Comparison of ENCODE assay signal across 24 mouse cellular contexts in the genomic region with DNA sequence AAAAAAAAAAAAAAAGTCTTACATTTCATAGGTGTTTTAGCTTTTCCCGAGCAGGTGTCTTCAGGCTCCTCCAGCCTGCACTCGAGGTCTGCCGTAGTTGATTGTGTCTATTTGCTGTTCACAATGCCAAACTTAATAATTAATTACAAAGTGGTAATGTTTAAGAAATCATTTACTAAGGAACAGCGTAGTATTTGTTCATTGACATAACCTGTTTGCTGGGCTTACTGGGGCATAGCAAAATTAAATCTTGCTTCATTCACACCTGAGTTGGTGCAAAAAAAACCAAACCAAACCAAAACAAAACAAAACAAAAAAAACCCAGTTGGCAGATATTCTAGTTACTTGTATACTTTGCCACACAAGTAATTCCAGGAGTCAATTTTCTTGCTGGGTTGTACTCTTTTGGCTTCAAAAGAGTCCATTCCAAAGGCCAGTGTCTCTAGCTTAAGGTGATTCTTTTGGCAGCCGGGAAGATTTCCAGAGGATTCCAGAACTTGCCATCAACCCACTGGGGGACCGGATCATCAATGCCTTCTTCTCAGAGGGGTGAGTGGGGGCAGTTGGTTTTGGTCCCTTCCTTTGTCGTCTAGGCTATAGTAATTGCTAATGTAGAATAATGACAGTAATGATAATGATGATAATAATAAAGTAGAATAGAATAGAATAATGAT. TPM values are rescaled to one million over a fixed set of nuclear protein-coding genes. Genes with fewer than 3 reads are reported as not detected.
DNase-seq lines count a peak whose midpoint lies in the region; ATAC-seq and TF ChIP-seq lines count a peak whose summit lies in the region.
"Had no signal": no experiment of that assay in that cellular context is flagged by ENCODE, and none has a peak within 500 bp of the region (broad histone marks: within the 10 kb centered on the region; RNA-seq: fewer than 3 reads in every experiment).

No protein-coding gene starts in this region.

- H3K4me3 ChIP-seq in kidney, embryonic 14.5 days (ENCODE audit: low read length), result no peak overlapping the region
- no peak overlapping the region for H3K4me3 ChIP-seq in intestine, postnatal 0 days (ENCODE audit: low read depth, low read length)
- H3K4me3 ChIP-seq in kidney, postnatal 0 days (replicated peaks; ENCODE audit: low read depth, low read length), result no peak overlapping the region
- no peak overlapping the region for H3K4me3 ChIP-seq in stomach, embryonic 16.5 days (replicated peaks; ENCODE audit: low read length)
- H3K4me3 ChIP-seq: embryonic facial prominence, embryonic 12.5 days; erythroblast, embryonic 14.5 days; forebrain, embryonic 15.5 days; hindbrain, embryonic 10.5 days; liver, embryonic 13.5 days; midbrain, embryonic 13.5 days; neural tube, embryonic 13.5 days had no signal

- no peak for ATAC-seq in kidney, embryonic 14.5 days (ENCODE audit: low FRiP score, low TSS enrichment)
- ATAC-seq in intestine, postnatal 0 days, result peak; percentile 81
- ATAC-seq in kidney, postnatal 0 days (replicated peaks; ENCODE audit: low FRiP score, low read depth), result no peak; the same call in 1 of the 2 replicates
- ATAC-seq in stomach, embryonic 16.5 days (ENCODE audit: insufficient read depth, low FRiP score), result peak; percentile 50; the same call in 1 of the 2 replicates
- ATAC-seq: activated CD4-positive, CD25-positive, alpha-beta regulatory T cell, adult 4 months; CD4-positive, CD25-positive, alpha-beta regulatory T cell, adult 4 months; forebrain, embryonic 15.5 days; midbrain, embryonic 13.5 days had no signal

- no peaks in the 10 kb centered on the region for H3K9me3 ChIP-seq in kidney, embryonic 14.5 days (ENCODE audit: control insufficient read depth, low read length)
- H3K9me3 ChIP-seq in intestine, postnatal 0 days (ENCODE audit: control insufficient read depth), result no peaks in the 10 kb centered on the region
- no peaks in the 10 kb centered on the region for H3K9me3 ChIP-seq in kidney, postnatal 0 days (replicated peaks; ENCODE audit: low read length)
- no peaks in the 10 kb centered on the region for H3K9me3 ChIP-seq in stomach, embryonic 16.5 days (replicated peaks; ENCODE audit: control insufficient read depth, low read length)
- H3K9me3 ChIP-seq: embryonic facial prominence, embryonic 12.5 days; forebrain, embryonic 15.5 days; hindbrain, embryonic 10.5 days; liver, embryonic 13.5 days; midbrain, embryonic 13.5 days; neural tube, embryonic 13.5 days had no signal

- no peaks in the 10 kb centered on the region for H3K4me1 ChIP-seq in kidney, embryonic 14.5 days (ENCODE audit: control insufficient read depth, insufficient read depth, low read length)
- no peaks in the 10 kb centered on the region for H3K4me1 ChIP-seq in intestine, postnatal 0 days (replicated peaks; ENCODE audit: control insufficient read depth, insufficient read depth, low read length)
- H3K4me1 ChIP-seq in kidney, postnatal 0 days (replicated peaks; ENCODE audit: insufficient read depth, low read length), result no peaks in the 10 kb centered on the region
- H3K4me1 ChIP-seq in stomach, embryonic 16.5 days (ENCODE audit: control insufficient read depth, insufficient read depth, low read length), result no peaks in the 10 kb centered on the region
- H3K4me1 ChIP-seq: embryonic facial prominence, embryonic 12.5 days; forebrain, embryonic 15.5 days; hindbrain, embryonic 10.5 days; midbrain, embryonic 13.5 days; neural tube, embryonic 13.5 days had no signal

- H3K9ac ChIP-seq in kidney, embryonic 14.5 days (ENCODE audit: low read depth, low read length), result no peak overlapping the region
- no peak overlapping the region for H3K9ac ChIP-seq in intestine, postnatal 0 days (ENCODE audit: low read depth, low read length)
- no peak overlapping the region for H3K9ac ChIP-seq in kidney, postnatal 0 days (ENCODE audit: low read depth, low read length)
- no peak overlapping the region for H3K9ac ChIP-seq in stomach, embryonic 16.5 days (ENCODE audit: low read length)
- H3K9ac ChIP-seq: embryonic facial prominence, embryonic 12.5 days; forebrain, embryonic 15.5 days; liver, embryonic 13.5 days; midbrain, embryonic 13.5 days; neural tube, embryonic 13.5 days had no signal

- WGBS in kidney, embryonic 14.5 days, result 81% methylated on average over 7 of the region's 7 CpGs
- WGBS in intestine, postnatal 0 days, result 53% methylated on average over 7 of the region's 7 CpGs
- WGBS in kidney, postnatal 0 days, result 68% methylated on average over 7 of the region's 7 CpGs
- 71% methylated on average over 7 of the region's 7 CpGs for WGBS in stomach, embryonic 16.5 days

- peak; percentile 65 for DNase-seq in kidney, adult 11 months
- peak; percentile 22 for DNase-seq in kidney, postnatal 0 days (ENCODE audit: low spot score)
- DNase-seq in heart, adult 18-20 months, result no peak
- no peak for DNase-seq in thymus, postnatal 36 days
- no peak for DNase-seq in left cerebral cortex, adult 11 months (ENCODE audit: low spot score)
- DNase-seq: adrenal gland, postnatal 25 days; cerebellum, adult 11 months; cerebellum, postnatal 10 days; gastrocnemius, postnatal 25 days; left cerebral cortex, postnatal 4 days; liver, embryonic 13.5 days; lung, postnatal 10 days; spleen, adult 18-20 months had no signal

- H3K36me3 ChIP-seq in kidney, embryonic 14.5 days (ENCODE audit: control insufficient read depth, insufficient read depth, low read length), result no peaks in the 10 kb centered on the region; the same call in 1 of the 2 replicates
- peaks cover 8% of the 10 kb centered on the region; the same call in 1 of the 2 replicates for H3K36me3 ChIP-seq in intestine, postnatal 0 days (ENCODE audit: control insufficient read depth, insufficient read depth)
- no peaks in the 10 kb centered on the region for H3K36me3 ChIP-seq in kidney, postnatal 0 days (ENCODE audit: insufficient read depth, low read length)
- H3K36me3 ChIP-seq in stomach, embryonic 16.5 days (ENCODE audit: control insufficient read depth, insufficient read depth, low read length), result no peaks in the 10 kb centered on the region

- no peak for TF ChIP-seq CTCF in intestine, postnatal 0 days (IDR thresholded peaks at IDR 0.05; ENCODE audit: low read depth)
- no peak for TF ChIP-seq CTCF in kidney, postnatal 0 days (IDR thresholded peaks at IDR 0.05; ENCODE audit: low read depth)

- no peak overlapping the region for H3K27ac ChIP-seq in kidney, embryonic 14.5 days (ENCODE audit: low read depth, low read length)
- no peak overlapping the region for H3K27ac ChIP-seq in intestine, postnatal 0 days (ENCODE audit: low read depth, low read length)
- H3K27ac ChIP-seq in kidney, postnatal 0 days, result peak overlapping the region; percentile 44; the same call in 1 of the 2 replicates
- H3K27ac ChIP-seq in stomach, embryonic 16.5 days (ENCODE audit: low read length), result no peak overlapping the region
- H3K27ac ChIP-seq: embryonic facial prominence, embryonic 12.5 days; forebrain, embryonic 15.5 days; hindbrain, embryonic 10.5 days; liver, embryonic 13.5 days; midbrain, embryonic 13.5 days; neural tube, embryonic 13.5 days had no signal

- no peaks in the 10 kb centered on the region for H3K27me3 ChIP-seq in kidney, embryonic 14.5 days (ENCODE audit: control insufficient read depth, insufficient read depth, low read length)
- no peaks in the 10 kb centered on the region for H3K27me3 ChIP-seq in intestine, postnatal 0 days (replicated peaks; ENCODE audit: control insufficient read depth, insufficient read depth, low read length)
- no peaks in the 10 kb centered on the region for H3K27me3 ChIP-seq in kidney, postnatal 0 days (ENCODE audit: insufficient read depth, low read length)
- H3K27me3 ChIP-seq in stomach, embryonic 16.5 days (ENCODE audit: control insufficient read depth, insufficient read depth, low read length), result no peaks in the 10 kb centered on the region
- H3K27me3 ChIP-seq: embryonic facial prominence, embryonic 12.5 days; forebrain, embryonic 15.5 days; liver, embryonic 13.5 days; midbrain, embryonic 13.5 days; neural tube, embryonic 13.5 days had no signal

- no peak overlapping the region for H3K4me2 ChIP-seq in kidney, embryonic 14.5 days (replicated peaks; ENCODE audit: low read depth, low read length)
- no peak overlapping the region for H3K4me2 ChIP-seq in intestine, postnatal 0 days (replicated peaks; ENCODE audit: low read depth)
- H3K4me2 ChIP-seq in kidney, postnatal 0 days (ENCODE audit: low read length), result no peak overlapping the region
- no peak overlapping the region for H3K4me2 ChIP-seq in stomach, embryonic 16.5 days (ENCODE audit: low read depth, low read length)
- H3K4me2 ChIP-seq: embryonic facial prominence, embryonic 12.5 days; forebrain, embryonic 15.5 days; liver, embryonic 13.5 days; midbrain, embryonic 13.5 days; neural tube, embryonic 13.5 days had no signal

RNA-seq across cellular contexts. Expression of gene Chp1, which starts 18.8 kb away (rescaled TPM):
- 37.8 and 58.4 TPM in 2 replicates for polyA plus RNA-seq in kidney, embryonic 14.5 days (2014; fragmentation: Nextera tagmentation; extraction: Ambion mirVana)
- 73.2 and 76.1 TPM in 2 replicates for polyA plus RNA-seq in intestine, postnatal 0 days (2015; fragmentation: Nextera tagmentation; extraction: Ambion mirVana)
- 68.8 and 72.2 TPM in 2 replicates for polyA plus RNA-seq in kidney, postnatal 0 days (2015; fragmentation: Nextera tagmentation; extraction: Ambion mirVana)
- polyA plus RNA-seq in stomach, embryonic 16.5 days (2015; fragmentation: Nextera tagmentation; extraction: Ambion mirVana), result 92.4 and 110 TPM in 2 replicates
- total RNA-seq in heart, adult 18-20 months (2021), result 10 to 100 TPM; 81.5 to 91.6 TPM

RNA-seq across cellular contexts. Expression of gene Exd1, which starts 18.9 kb away (rescaled TPM):
- polyA plus RNA-seq in kidney, embryonic 14.5 days (2014; fragmentation: Nextera tagmentation; extraction: Ambion mirVana), result 0.09 and 0.38 TPM in 2 replicates
- 0.38 TPM in 2 replicates for polyA plus RNA-seq in intestine, postnatal 0 days (2015; fragmentation: Nextera tagmentation; extraction: Ambion mirVana)
- 0.29 and 0.47 TPM in 2 replicates for polyA plus RNA-seq in kidney, postnatal 0 days (2015; fragmentation: Nextera tagmentation; extraction: Ambion mirVana)
- 0.18 and 0.24 TPM in 2 replicates for polyA plus RNA-seq in stomach, embryonic 16.5 days (2015; fragmentation: Nextera tagmentation; extraction: Ambion mirVana)
- total RNA-seq in heart, adult 18-20 months (2021), result under 1 TPM; 0.25 to 0.44 TPM
- polyA plus RNA-seq: erythroblast, embryonic 14.5 days had no signal

RNA-seq across cellular contexts. Expression of gene Nusap1, which starts 51.8 kb away (rescaled TPM):
- polyA plus RNA-seq in kidney, embryonic 14.5 days (2014; fragmentation: Nextera tagmentation; extraction: Ambion mirVana), result 77.2 and 97.7 TPM in 2 replicates
- polyA plus RNA-seq in intestine, postnatal 0 days (2015; fragmentation: Nextera tagmentation; extraction: Ambion mirVana), result 15.6 and 18.7 TPM in 2 replicates
- polyA plus RNA-seq in kidney, postnatal 0 days (2015; fragmentation: Nextera tagmentation; extraction: Ambion mirVana), result 31.9 and 38.7 TPM in 2 replicates
- 62.7 and 65.4 TPM in 2 replicates for polyA plus RNA-seq in stomach, embryonic 16.5 days (2015; fragmentation: Nextera tagmentation; extraction: Ambion mirVana)
- total RNA-seq in heart, adult 18-20 months (2021), result 1 to 10 TPM in 1 of 2 experiments, under 1 TPM in 1; 0.95 to 1.2 TPM

RNA-seq across cellular contexts. Expression of gene Oip5, which starts 52.0 kb away (rescaled TPM):
- 35.5 and 38.6 TPM in 2 replicates for polyA plus RNA-seq in kidney, embryonic 14.5 days (2014; fragmentation: Nextera tagmentation; extraction: Ambion mirVana)
- 6.6 and 6.7 TPM in 2 replicates for polyA plus RNA-seq in intestine, postnatal 0 days (2015; fragmentation: Nextera tagmentation; extraction: Ambion mirVana)
- 12.4 and 15.6 TPM in 2 replicates for polyA plus RNA-seq in kidney, postnatal 0 days (2015; fragmentation: Nextera tagmentation; extraction: Ambion mirVana)
- 22.3 and 24.9 TPM in 2 replicates for polyA plus RNA-seq in stomach, embryonic 16.5 days (2015; fragmentation: Nextera tagmentation; extraction: Ambion mirVana)
- total RNA-seq in heart, adult 18-20 months (2021), result under 1 TPM; 0.25 to 0.26 TPM

Comparison
In these comparisons a context has a peak if more than half of its experiments do, and no peak if none do; other contexts are left out.
1. DNase-seq: peak in kidney, adult 11 months (single experiment) and kidney, postnatal 0 days (single experiment); none in heart, adult 18-20 months (0 of 2), thymus, postnatal 36 days (0 of 2) and left cerebral cortex, adult 11 months (single experiment).
2. ATAC-seq: peak in intestine, postnatal 0 days (single experiment) and stomach, embryonic 16.5 days (single experiment); none in kidney, embryonic 14.5 days (single experiment) and kidney, postnatal 0 days (single experiment).